Mouse (Mus musculus) hindbrain, embryonic 15.5 days (tissue): ENCODE data around the gene Sv2c. TPM values are rescaled to one million over a fixed set of nuclear protein-coding genes. Genes with fewer than 3 reads are reported as not detected.
"Not testable (repeated sequence)": the region's sequence is repeated elsewhere in the genome, so short reads cannot be mapped to it uniquely, and the experiment has no call there.

Experiments used
- ATAC-seq: fragments of 200-750 bp; cut with Nextera tagmentation; 2 replicates; pipeline ENCODE4 v1.8.0; 2017; ENCODE audit warnings: low read depth, moderate number of reproducible peaks, moderate TSS enrichment; ENCODE audit not compliant: low FRiP score
- H3K27ac ChIP-seq: fragments of 300-500 bp; sonication (generic); replicated peaks from 2 replicates; pipeline ENCODE4 v1.5.1; 2015; ENCODE audit warnings: mild to moderate bottlenecking, inconsistent platforms
- H3K27me3 ChIP-seq: fragments of 300-500 bp; sonication (generic); 2 replicates; pipeline ENCODE4 v1.6.1; 2015; ENCODE audit warnings: control low read depth, inconsistent platforms
- H3K36me3 ChIP-seq: fragments of 300-500 bp; sonication (generic); 2 replicates; pipeline ENCODE4 v1.6.1; 2015; ENCODE audit warnings: control low read depth, inconsistent platforms
- H3K4me1 ChIP-seq: fragments of 300-500 bp; sonication (generic); replicated peaks from 2 replicates; pipeline ENCODE4 v1.6.1; 2015; ENCODE audit warnings: control low read depth, inconsistent platforms
- H3K4me2 ChIP-seq: fragments of 300-500 bp; sonication (generic); 2 replicates; pipeline ENCODE4 v1.6.1; 2015; ENCODE audit warnings: moderate library complexity, mild to moderate bottlenecking, inconsistent platforms
- H3K4me3 ChIP-seq: fragments of 300-500 bp; sonication (generic); 2 replicates; pipeline ENCODE4 v1.5.1; 2015; ENCODE audit warnings: mild to moderate bottlenecking, inconsistent platforms
- H3K9ac ChIP-seq: fragments of 300-500 bp; sonication (generic); 2 replicates; pipeline ENCODE4 v1.6.1; 2015; ENCODE audit warnings: inconsistent platforms
- H3K9me3 ChIP-seq: fragments of 300-500 bp; sonication (generic); 2 replicates; pipeline ENCODE4 v1.6.1; 2016; ENCODE audit warnings: control low read depth, inconsistent platforms
- WGBS: fragments of 180-500 bp; shearing (Covaris S2); methylation state at CpG from one replicate; pipeline ENCODE4 v1.1.7; 2015; 5-methylcytosine and 5-hydroxymethylcytosine counted together
- polyA plus RNA-seq: library from polyadenylated mRNA; unstranded; fragments of >200 nt; fragmentation: Nextera tagmentation; extraction: Ambion mirVana; gene quantifications from 2 replicates; pipeline ENCODE4 v1.2.1, GENCODE M21; 2015

Gene Sv2c
- polyA plus RNA-seq, 1 experiment from 2014 or later: 30.2 TPM

- no peak overlapping the region for H3K9ac ChIP-seq
- 0 out of 2 replicates have a peak overlapping the region, but pooled peaks have one; percentile 1 for H3K4me2 ChIP-seq
- H3K27ac ChIP-seq: peak overlapping the region; percentile 64
- H3K4me3 ChIP-seq: no peak overlapping the region
- no peaks in the 10 kb centered on the region for H3K27me3 ChIP-seq
- no peaks in the 10 kb centered on the region for H3K36me3 ChIP-seq
- peaks cover 19% of the 10 kb centered on the region for H3K4me1 ChIP-seq
- H3K9me3 ChIP-seq: no peaks in the 10 kb centered on the region
- WGBS: 37% methylated on average over 27 of the region's 27 CpGs
- ATAC-seq: peak; percentile 81
These were observed 137.4 kb downstream of the Sv2c start for GRCm38 (mm10) chr13:95994705-95995703.

- H3K4me3 ChIP-seq: no peak overlapping the region
- no peaks in the 10 kb centered on the region for H3K9me3 ChIP-seq
- H3K27ac ChIP-seq: no peak overlapping the region
- WGBS: 88% methylated on average over 9 of the region's 9 CpGs
- no peak for ATAC-seq
- no peaks in the 10 kb centered on the region for H3K4me1 ChIP-seq
- no peak overlapping the region for H3K9ac ChIP-seq
- H3K36me3 ChIP-seq: no peaks in the 10 kb centered on the region
- H3K27me3 ChIP-seq: no peaks in the 10 kb centered on the region
- no peak overlapping the region for H3K4me2 ChIP-seq
These were observed 144.2 kb downstream of the Sv2c start for GRCm38 (mm10) chr13:95988181-95988580.

GRCm38 (mm10) chr13:95987147-95987546 lies 145.2 kb downstream of the Sv2c start:
- WGBS: 75% methylated on average over 5 of the region's 5 CpGs
- no peak for ATAC-seq
- H3K4me2 ChIP-seq: no peak overlapping the region

GRCm38 (mm10) chr13:95986375-95986774 lies 146.0 kb downstream of the Sv2c start:
- no peak for ATAC-seq

More at GRCm38 (mm10) chr13:95987147-95987546, 145.2 kb downstream of the Sv2c start:
- Histone ChIP-seq H3K27ac (no peak overlapping the region), H3K27me3 (no peaks in the 10 kb centered on the region), H3K9ac (no peak overlapping the region), H3K9me3 (no peaks in the 10 kb centered on the region), H3K4me1 (no peaks in the 10 kb centered on the region), H3K4me3 (no peak overlapping the region), H3K36me3 (no peaks in the 10 kb centered on the region)

GRCm38 (mm10) chr13:95975225-95975624 lies 157.2 kb downstream of the Sv2c start:
- H3K27ac ChIP-seq: no peak overlapping the region
- H3K4me1 ChIP-seq: no peaks in the 10 kb centered on the region
- no peaks in the 10 kb centered on the region for H3K9me3 ChIP-seq
- no peak for ATAC-seq
- H3K9ac ChIP-seq: no peak overlapping the region
- no peaks in the 10 kb centered on the region for H3K36me3 ChIP-seq
- no peak overlapping the region for H3K4me3 ChIP-seq
- H3K27me3 ChIP-seq: no peaks in the 10 kb centered on the region
- WGBS: 80% methylated on average over 10 of the region's 10 CpGs
- no peak overlapping the region for H3K4me2 ChIP-seq

More at GRCm38 (mm10) chr13:95986375-95986774, 146.0 kb downstream of the Sv2c start:
- H3K27me3 ChIP-seq: no peaks in the 10 kb centered on the region
- WGBS: 70% methylated on average over 13 of the region's 13 CpGs
- no peaks in the 10 kb centered on the region for H3K9me3 ChIP-seq
- H3K9ac ChIP-seq: no peak overlapping the region
- H3K27ac ChIP-seq: no peak overlapping the region
- H3K4me3 ChIP-seq: no peak overlapping the region
- no peak overlapping the region for H3K4me2 ChIP-seq
- H3K4me1 ChIP-seq: no peaks in the 10 kb centered on the region
- H3K36me3 ChIP-seq: no peaks in the 10 kb centered on the region

- Histone ChIP-seq H3K4me3 (no peak overlapping the region), H3K9ac (no peak overlapping the region), H3K27ac (no peak overlapping the region), H3K4me1 (no peaks in the 10 kb centered on the region), H3K36me3 (no peaks in the 10 kb centered on the region), H3K27me3 (no peaks in the 10 kb centered on the region), H3K4me2 (no peak overlapping the region), H3K9me3 (no peaks in the 10 kb centered on the region)
- WGBS: 93% methylated on average over 11 of the region's 11 CpGs
- ATAC-seq: no peak
These were observed 158.3 kb downstream of the Sv2c start for GRCm38 (mm10) chr13:95974106-95974505.

- Histone ChIP-seq H3K4me2 (no peak overlapping the region), H3K27ac (no peak overlapping the region), H3K27me3 (no peaks in the 10 kb centered on the region), H3K4me3 (no peak overlapping the region), H3K4me1 (0 out of 2 replicates have a peak, but pooled peaks cover 2% of the 10 kb centered on the region), H3K9me3 (no peaks in the 10 kb centered on the region), H3K36me3 (no peaks in the 10 kb centered on the region), H3K9ac (no peak overlapping the region)
- WGBS: 54% methylated on average over 11 of the region's 11 CpGs
- ATAC-seq: peak; percentile 73
These were observed 158.9 kb downstream of the Sv2c start for GRCm38 (mm10) chr13:95973368-95973958.

GRCm38 (mm10) chr13:95968031-95968430 lies 164.3 kb downstream of the Sv2c start:
- H3K9ac ChIP-seq, H3K27me3 ChIP-seq, H3K9me3 ChIP-seq, ATAC-seq, H3K4me3 ChIP-seq, H3K4me2 ChIP-seq, H3K36me3 ChIP-seq, H3K27ac ChIP-seq: not testable (repeated sequence)
- peaks cover 14% of the 10 kb centered on the region; the same call in 1 of the 2 replicates for H3K4me1 ChIP-seq
- WGBS: 43% methylated on average over 2 of the region's 2 CpGs

- Histone ChIP-seq H3K36me3 (no peaks in the 10 kb centered on the region), H3K27ac (no peak overlapping the region), H3K9ac (no peak overlapping the region), H3K4me2 (no peak overlapping the region), H3K27me3 (no peaks in the 10 kb centered on the region), H3K4me3 (no peak overlapping the region), H3K9me3 (no peaks in the 10 kb centered on the region), H3K4me1 (peaks cover 18% of the 10 kb centered on the region)
- no peak for ATAC-seq
- WGBS: 77% methylated on average over 6 of the region's 6 CpGs
These were observed 165.6 kb downstream of the Sv2c start for GRCm38 (mm10) chr13:95966791-95967190.

GRCm38 (mm10) chr13:95965596-95965995 lies 166.8 kb downstream of the Sv2c start:
- no peak overlapping the region; the same call in 1 of the 2 replicates for H3K27ac ChIP-seq
- peaks cover 29% of the 10 kb centered on the region for H3K4me1 ChIP-seq
- 59% methylated on average over 6 of the region's 6 CpGs for WGBS
- no peaks in the 10 kb centered on the region for H3K36me3 ChIP-seq
- H3K9ac ChIP-seq: no peak overlapping the region
- no peak overlapping the region for H3K4me2 ChIP-seq
- ATAC-seq: no peak
- no peaks in the 10 kb centered on the region for H3K27me3 ChIP-seq
- H3K9me3 ChIP-seq: no peaks in the 10 kb centered on the region
- H3K4me3 ChIP-seq: no peak overlapping the region

GRCm38 (mm10) chr13:95965162-95965561 lies 167.2 kb downstream of the Sv2c start:
- WGBS: 82% methylated on average over 10 of the region's 10 CpGs
- H3K36me3 ChIP-seq: no peaks in the 10 kb centered on the region
- H3K4me2 ChIP-seq: no peak overlapping the region
- no peaks in the 10 kb centered on the region for H3K27me3 ChIP-seq
- no peak for ATAC-seq
- no peaks in the 10 kb centered on the region for H3K9me3 ChIP-seq
- H3K9ac ChIP-seq: no peak overlapping the region
- H3K4me3 ChIP-seq: no peak overlapping the region
- no peak overlapping the region; the same call in 1 of the 2 replicates for H3K27ac ChIP-seq
- H3K4me1 ChIP-seq: peaks cover 30% of the 10 kb centered on the region

- no peak overlapping the region for H3K4me2 ChIP-seq
- H3K36me3 ChIP-seq: no peaks in the 10 kb centered on the region
- H3K27me3 ChIP-seq: no peaks in the 10 kb centered on the region
- peaks cover 37% of the 10 kb centered on the region for H3K4me1 ChIP-seq
- H3K27ac ChIP-seq: no peak overlapping the region
- no peak overlapping the region for H3K4me3 ChIP-seq
- no peak overlapping the region for H3K9ac ChIP-seq
- H3K9me3 ChIP-seq: no peaks in the 10 kb centered on the region
- no peak for ATAC-seq
- 48% methylated on average over 8 of the region's 8 CpGs for WGBS
These were observed 168.2 kb downstream of the Sv2c start for GRCm38 (mm10) chr13:95964226-95964625.
